Mouse (Mus musculus) bone marrow macrophage, adult 2 months (primary cell): ENCODE results near the gene Kcnj8. TPM values are rescaled to one million over a fixed set of nuclear protein-coding genes. Genes with fewer than 3 reads are reported as not detected.

Experiments
- H3K27ac ChIP-seq: 2 replicates; pipeline ENCODE4 v1.5.1; 2012; ENCODE audit warnings: low read depth, low read length; ENCODE audit not compliant: insufficient read depth
- H3K4me1 ChIP-seq: 2 replicates; pipeline ENCODE4 v1.6.1; 2012; ENCODE audit warnings: low read length; ENCODE audit not compliant: control insufficient read depth, insufficient read depth
- H3K4me3 ChIP-seq: 2 replicates; pipeline ENCODE4 v1.5.1; 2012; ENCODE audit warnings: mild to moderate bottlenecking, low read length, moderate library complexity; ENCODE audit not compliant: insufficient read depth
- CTCF ChIP-seq: IDR thresholded peaks from 2 replicates; pipeline ENCODE4 v1.5.1; 2012; ENCODE audit warnings: low read depth, mild to moderate bottlenecking, low read length, moderate library complexity
- POLR2A ChIP-seq: IDR thresholded peaks from 2 replicates; pipeline ENCODE4 v1.6.1; 2012; ENCODE audit warnings: mild to moderate bottlenecking, low read depth, low read length, borderline replicate concordance
- polyA plus RNA-seq: library from polyadenylated mRNA; stranded (reverse); fragments of >200 nt; gene quantifications from 2 replicates; pipeline ENCODE4 v1.2.4, GENCODE M21; 2012; ENCODE audit not compliant: missing spikeins, insufficient read depth, insufficient read length

Gene Kcnj8
- not detected in 2 replicates for polyA plus RNA-seq

GRCm38 (mm10) chr6:142571055-142571618, at the start of gene Kcnj8:
Gene Kcnj8, minus strand, starts transcription at chr6:142571614.
- H3K4me3 ChIP-seq = peak within 1 kb of the TSS; percentile 20; the same call in 1 of the 2 replicates
- peaks cover 4% of the 10 kb centered on the region for H3K4me1 ChIP-seq
- no peak within 1 kb of the TSS for H3K27ac ChIP-seq
- no peak for TF ChIP-seq CTCF
- TF ChIP-seq POLR2A = no peak

- Histone ChIP-seq H3K4me3 (no peak overlapping the region), H3K4me1 (no peaks in the 10 kb centered on the region), H3K27ac (no peak overlapping the region)
- TF ChIP-seq CTCF = no peak
- no peak for TF ChIP-seq POLR2A
These were observed 45.2 kb upstream of the Kcnj8 start for GRCm38 (mm10) chr6:142616659-142617058.

DNA sequence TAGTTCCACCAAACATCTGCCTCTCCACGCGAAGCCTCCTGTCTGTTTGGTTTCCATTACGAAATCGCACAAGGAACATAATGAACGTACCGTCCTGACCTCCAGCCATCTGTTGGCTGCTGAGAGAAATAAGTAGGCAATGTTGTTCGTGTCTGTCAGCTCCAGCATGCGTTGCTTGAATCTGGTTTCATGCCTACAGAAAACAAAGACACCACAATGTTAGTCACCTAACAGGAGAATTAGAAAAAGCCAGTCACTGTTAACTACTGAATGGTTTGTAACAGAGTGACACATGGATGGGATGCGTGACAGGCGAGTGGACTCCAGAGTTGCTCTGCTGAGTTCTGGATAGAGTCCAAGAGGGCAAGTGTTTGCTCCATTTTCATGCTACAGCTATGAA, 42.9 kb upstream of the Kcnj8 start:
- H3K4me3 ChIP-seq = no peak overlapping the region
- no peaks in the 10 kb centered on the region for H3K4me1 ChIP-seq
- no peak for TF ChIP-seq CTCF
- no peak overlapping the region for H3K27ac ChIP-seq

DNA sequence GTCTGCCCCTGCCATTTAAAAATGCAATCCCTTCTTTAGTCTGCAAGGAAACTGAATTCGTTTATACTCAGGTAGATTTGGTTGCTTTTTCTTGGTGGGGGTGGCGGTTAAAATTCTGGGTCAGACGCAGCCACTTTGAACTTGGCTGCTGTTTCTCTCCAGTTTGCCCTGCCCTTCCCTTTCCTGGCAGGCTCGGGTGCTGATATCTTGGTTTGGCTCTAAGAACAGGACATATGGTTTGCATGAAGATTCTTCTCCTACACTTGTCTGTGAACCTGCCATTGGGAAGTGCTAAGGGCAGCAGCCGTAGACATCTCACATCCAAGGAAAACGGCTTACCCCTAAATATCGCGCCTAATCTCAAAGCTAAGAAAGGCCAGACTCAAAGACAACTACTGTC, 41.0 kb upstream of the Kcnj8 start:
- H3K4me1 ChIP-seq = no peaks in the 10 kb centered on the region
- H3K4me3 ChIP-seq = no peak overlapping the region
- no peak overlapping the region for H3K27ac ChIP-seq
- TF ChIP-seq POLR2A (no peak), CTCF (no peak)

DNA sequence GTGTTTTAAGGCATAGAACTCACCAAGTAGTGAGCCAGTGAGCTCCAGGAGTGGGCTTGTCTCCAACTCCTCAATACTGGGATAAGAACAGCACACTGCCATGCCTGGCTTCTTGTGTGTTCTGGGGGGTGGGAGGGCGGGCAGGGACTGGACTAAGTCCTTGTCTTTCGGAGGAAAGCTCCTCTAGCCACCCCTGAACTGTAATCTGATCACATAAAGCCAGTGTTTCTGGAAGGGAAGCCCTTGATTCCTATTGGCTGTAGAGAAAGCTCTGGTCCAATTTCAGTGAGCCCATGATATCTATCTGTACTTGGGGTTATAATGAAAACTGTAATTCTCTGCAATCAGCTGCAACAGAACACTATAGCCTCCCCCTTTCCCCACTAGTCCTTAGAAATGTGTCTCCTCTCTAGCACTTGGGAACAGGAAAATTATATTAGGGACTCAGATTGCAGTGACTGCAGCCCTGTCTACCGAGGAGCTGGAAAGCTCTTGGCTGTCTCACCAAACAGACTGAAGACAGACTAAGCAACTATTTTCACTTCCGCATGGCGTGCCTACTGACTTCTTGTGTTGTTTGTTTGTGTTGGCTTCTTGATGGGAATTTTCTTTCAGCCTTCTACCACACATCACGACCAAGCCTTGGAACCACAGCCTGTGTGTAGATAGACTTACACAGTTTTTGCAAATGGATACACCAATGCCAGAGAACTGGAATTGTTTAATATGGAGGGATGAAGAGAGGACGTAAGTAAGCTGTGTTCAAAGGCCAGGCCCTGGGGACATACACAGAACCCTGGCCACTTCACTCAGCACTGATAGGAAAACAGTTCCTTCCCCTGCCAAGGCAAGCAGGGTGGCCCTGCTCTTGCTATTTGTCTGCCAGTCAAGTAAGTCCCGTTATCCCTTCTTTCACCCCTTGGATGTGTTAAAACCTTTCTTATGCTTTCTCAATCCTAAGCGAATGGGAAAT, 38.3 kb upstream of the Kcnj8 start:
- H3K27ac ChIP-seq = no peak overlapping the region
- no peaks in the 10 kb centered on the region for H3K4me1 ChIP-seq
- no peak overlapping the region for H3K4me3 ChIP-seq
- TF ChIP-seq CTCF = no peak
- no peak for TF ChIP-seq POLR2A

- Histone ChIP-seq H3K27ac (no peak overlapping the region), H3K4me3 (no peak overlapping the region), H3K4me1 (no peaks in the 10 kb centered on the region)
- TF ChIP-seq POLR2A (no peak), CTCF (no peak)
These were observed 35.7 kb upstream of the Kcnj8 start for GRCm38 (mm10) chr6:142607080-142607479.

- no peaks in the 10 kb centered on the region for H3K4me1 ChIP-seq
- no peak for TF ChIP-seq POLR2A
- TF ChIP-seq CTCF = no peak
- no peak overlapping the region for H3K4me3 ChIP-seq
- H3K27ac ChIP-seq = no peak overlapping the region
These were observed 31.4 kb upstream of the Kcnj8 start for GRCm38 (mm10) chr6:142602772-142603171.

- H3K4me3 ChIP-seq = no peak overlapping the region
- no peaks in the 10 kb centered on the region for H3K4me1 ChIP-seq
- TF ChIP-seq POLR2A = no peak
- TF ChIP-seq CTCF = no peak
- H3K27ac ChIP-seq = no peak overlapping the region
These were observed 7.4 kb upstream of the Kcnj8 start for GRCm38 (mm10) chr6:142578831-142579230.

DNA sequence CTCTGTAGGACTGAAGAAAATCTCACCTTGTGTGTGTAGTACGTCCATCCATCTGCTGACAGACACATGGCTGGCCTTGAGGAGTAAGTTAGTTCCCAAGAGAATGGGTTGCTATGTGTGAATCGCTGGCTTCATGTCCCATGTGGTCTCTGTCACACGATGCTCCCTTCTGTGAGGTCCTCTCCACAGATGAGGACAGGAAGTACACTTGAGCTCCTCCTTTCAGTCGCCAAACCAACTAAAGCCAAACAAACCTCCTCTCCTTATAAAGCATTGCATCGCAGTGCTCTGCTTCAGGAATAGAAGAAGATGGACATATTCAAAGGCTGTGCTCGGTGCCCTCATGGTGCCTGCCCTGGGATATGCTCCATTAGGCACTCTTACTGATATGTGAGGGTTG, 6.4 kb upstream of the Kcnj8 start:
- Histone ChIP-seq H3K4me3 (no peak overlapping the region), H3K27ac (no peak overlapping the region), H3K4me1 (no peaks in the 10 kb centered on the region; the same call in 1 of the 2 replicates)
- TF ChIP-seq CTCF (no peak), POLR2A (no peak)

GRCm38 (mm10) chr6:142572876-142573275, 1.5 kb upstream of the Kcnj8 start:
- peaks cover 4% of the 10 kb centered on the region for H3K4me1 ChIP-seq
- no peak overlapping the region for H3K27ac ChIP-seq
- H3K4me3 ChIP-seq = no peak overlapping the region
- TF ChIP-seq POLR2A (no peak), CTCF (no peak)
